Mouse (Mus musculus): ENCODE measurements at regions not wholly inside any gene's neighbourhood (a gene's known extent, or its start where the extent isn't known, plus 50 kb on each side); places are given as distances from the start of the nearest gene placed in this dataset.

DNA sequence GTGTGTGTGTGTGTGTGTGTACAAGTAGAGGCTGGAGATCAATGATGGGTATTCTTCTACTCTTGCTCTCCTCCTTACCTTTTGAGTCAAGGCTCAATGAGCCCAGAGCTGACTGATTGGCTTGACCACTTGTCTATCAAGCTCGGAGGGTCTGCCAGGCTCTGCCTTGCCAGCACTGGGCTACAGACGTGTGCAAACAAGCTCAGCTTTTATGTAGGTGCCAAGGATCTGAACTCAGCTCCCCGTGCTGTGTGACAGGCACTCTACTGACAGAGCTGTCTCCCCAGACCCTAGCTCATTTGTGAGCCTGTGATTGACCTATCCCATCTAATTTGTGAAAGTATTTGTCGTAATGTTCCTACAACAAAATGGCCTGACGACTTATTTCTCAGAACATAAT, 54.2 kb upstream of the Cdc42bpa start:
- no peak for DNase-seq (ENCODE audit: low spot score in 2 of 2)

DNA sequence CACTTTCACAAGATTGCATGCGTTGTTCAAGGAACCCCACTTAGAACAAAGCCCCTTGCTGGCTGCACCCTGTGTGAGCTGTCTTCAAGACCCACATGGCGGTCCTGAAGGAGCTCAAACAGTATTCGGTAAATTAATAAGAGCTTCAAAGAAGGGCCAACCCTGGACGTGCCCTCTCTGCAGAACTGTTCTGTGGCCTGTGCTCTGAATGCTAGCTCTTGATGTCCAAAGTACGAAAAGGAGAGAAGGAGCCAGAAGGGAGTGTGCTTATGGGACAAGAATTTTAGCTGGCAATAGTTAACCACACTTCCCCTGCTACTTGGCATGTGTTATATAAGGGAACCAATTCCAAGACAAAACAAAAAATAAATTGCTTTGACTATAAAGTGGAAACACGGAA, 67.6 kb upstream of the Cdc42bpa start:
- DNase-seq (ENCODE audit: low spot score in 2 of 2): no peak

DNA sequence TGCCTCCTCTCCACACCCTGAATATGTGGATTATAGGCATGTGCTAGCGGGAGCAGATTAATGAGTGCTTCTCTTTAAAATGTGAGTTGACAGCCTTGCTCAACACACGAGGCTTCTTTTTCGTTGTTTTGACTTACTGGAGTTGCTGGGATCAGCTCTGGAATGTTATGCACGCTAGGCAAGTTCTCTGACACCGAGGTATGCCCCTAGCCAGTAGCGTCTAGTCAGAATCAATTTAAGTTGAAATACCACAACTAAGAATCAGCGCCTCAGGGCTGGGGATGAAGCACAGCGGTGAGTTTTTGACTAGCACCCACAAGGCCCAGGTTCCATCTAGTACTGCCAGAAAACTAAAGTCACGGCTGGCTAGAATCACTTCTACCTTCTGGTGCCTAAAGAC, 72.4 kb upstream of the Cdc42bpa start:
- DNase-seq (ENCODE audit: low spot score in 2 of 2): no peak

DNA sequence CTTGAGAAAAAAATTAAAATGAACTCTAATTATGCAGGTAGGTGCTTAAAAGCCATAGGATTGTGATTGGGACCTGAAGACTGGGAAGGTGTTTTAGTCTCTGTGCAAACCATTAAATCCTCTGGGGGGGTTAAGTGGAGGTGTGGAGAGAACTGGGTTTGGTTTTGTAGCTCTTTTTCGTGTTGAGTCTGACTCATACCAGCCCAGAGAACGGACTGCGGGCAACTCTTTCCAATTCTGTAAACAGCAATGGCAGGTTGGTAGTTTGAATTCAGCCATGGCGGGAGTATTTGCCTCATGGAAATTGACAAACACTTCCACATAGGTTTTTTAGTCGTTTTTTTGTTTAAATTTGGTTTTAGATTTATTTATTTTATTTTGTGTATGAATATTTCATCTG, 77.7 kb upstream of the Ahctf1 start:
- DNase-seq (ENCODE audit: low spot score in 2 of 2): no peak

DNA sequence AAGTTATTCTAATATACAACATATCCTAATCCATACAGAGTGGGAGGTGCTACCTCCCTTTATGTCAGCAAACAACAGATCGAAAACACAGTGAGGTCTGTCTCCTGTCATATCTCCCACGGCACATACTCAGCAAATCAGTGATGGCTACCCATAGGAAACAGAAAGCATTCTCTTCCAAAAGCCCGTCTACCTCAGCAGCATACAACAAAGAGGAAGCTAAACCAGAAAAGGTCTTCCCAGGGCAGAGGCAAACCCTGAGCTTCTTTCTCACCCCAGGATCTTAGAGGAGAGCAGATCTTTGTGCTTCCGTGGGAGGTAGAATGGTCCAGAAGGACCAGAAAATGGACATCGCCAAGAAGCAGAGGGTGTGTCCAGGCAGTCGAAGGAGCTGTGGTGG, 74.4 kb upstream of the Ahctf1 start:
- DNase-seq (ENCODE audit: low spot score in 2 of 2): no peak

DNA sequence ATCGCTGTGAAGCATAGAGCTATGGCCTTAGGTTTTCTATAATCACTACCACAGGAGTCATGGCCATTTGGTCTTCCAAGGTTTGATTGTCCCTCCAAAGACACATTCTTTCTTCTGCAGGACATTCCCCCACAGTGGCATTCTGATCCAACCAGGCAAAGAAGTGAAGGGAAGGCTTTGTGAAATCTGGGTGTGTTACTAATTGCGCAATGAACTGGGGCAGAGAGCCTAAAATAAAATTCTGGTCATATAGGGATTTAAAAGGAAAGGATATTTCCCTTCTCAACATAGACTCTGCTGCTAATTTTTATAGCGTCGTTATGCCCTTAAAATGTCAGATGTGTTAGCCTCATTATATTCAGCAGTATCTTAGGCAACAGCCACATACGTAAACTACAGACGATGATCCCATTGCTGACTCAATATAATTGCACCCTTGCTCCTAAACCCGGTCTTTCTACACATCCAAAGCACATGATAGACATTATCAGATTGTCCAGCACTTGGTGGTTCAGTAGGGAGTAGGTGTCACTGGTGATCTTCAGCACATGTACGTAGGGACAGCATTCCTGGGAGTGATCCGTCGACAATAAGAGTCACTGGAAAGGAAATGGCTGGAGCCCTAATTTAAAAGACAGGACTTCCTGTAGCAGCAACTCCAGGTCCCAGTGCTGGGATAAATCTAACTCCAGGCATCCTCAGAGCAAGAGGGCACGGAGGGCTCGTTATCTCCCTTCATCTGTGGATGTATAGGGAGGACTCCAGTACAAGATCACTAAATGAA, 70.5 kb upstream of the Ahctf1 start:
- DNase-seq (ENCODE audit: low spot score in 2 of 2): no peak

DNA sequence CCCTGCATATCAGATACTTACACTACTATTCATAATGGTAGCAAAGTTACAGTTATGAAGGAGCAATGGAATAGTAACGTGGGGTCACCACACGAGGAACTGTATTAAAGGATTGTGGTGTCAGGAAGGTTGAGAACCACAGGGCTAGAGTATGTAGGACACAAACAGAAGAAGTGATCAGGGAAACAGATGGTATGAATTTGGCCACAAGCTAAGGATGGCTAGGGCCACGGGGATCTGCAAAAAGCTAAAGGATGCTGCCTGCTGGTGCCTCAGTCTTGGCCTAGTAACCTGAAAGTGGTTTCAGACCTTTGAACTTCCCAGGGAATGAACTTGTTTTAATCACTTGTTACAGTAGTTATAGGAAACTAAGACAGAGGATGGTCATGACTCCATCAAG, 68.5 kb upstream of the Ahctf1 start:
- DNase-seq (ENCODE audit: low spot score in 2 of 2): no peak

DNA sequence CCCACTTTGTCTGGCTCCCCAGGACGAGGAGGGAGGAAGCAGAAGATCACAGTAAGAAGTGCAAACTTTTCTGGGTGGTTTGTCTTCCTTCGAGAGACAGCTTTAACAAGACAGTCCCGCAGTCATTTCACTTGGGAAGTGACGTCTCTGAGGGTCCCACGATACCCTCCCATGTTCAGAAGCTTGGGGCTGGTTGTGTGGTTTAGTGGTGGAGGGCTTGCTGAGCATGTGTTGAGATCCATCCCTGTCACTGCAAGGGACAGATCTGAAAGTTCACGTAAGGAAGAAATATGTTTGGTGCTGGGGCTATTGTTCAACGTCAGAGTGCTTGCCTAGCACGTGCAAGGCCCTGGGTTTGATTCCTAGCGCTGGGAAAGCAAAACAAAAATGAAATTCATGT, 65.2 kb upstream of the Ahctf1 start:
- no peak for DNase-seq (ENCODE audit: low spot score in 2 of 2)

DNA sequence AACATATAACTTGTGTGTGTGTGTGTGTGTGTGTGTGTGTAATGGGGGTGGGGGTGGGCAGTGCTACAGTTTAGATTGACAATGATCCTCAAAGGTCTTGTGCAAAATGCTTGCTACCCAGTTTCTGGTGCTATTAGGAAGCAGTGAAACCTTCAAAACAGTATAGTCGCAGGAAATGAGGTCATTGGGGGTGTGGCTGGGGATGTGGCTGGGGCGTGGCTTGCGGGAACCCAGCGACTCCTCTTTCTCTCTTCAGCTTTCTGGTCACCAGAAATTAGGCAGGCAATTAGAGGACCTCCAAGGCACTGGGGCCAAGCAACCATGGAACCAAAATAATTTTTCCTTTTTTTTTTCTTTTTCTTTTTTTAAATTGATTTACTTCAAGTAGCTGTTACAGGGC, 64.0 kb upstream of the Ahctf1 start:
- no peak for DNase-seq (ENCODE audit: low spot score in 2 of 2)

DNA sequence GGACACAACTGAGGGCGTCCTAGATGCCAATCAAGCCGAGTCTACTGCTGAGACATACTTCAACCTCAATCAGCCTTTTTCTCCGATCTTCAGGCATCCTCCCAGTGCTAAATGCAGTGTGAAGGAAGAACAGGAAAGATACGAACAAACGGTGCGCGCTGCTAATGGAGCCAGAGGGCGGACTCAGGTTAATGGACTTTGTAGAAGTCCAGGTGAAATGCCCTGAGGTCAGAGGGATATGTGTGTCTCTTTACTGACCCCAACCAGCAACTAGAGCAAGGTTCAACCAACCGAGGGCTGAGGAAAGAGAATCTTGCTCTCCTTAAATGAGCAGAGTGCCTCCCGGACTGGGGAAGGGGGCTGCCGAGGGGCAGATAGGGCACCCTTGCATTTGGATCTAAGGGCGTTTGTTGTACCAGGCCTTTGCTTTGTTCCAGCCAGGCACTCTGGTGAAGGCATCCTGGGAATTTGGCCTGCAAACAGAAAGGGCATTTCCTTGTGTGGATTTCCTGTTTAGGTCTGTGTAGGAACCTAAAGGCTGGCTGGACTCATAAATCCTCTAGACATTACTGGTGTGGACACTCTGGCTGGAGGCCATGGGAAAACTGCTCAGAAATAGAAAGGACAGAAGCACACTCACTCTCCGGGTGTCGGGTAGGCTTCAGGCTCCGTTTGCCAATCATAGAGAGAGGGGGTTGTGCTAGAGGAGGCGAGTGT, 62.7 kb upstream of the Ahctf1 start:
- no peak for DNase-seq (ENCODE audit: low spot score in 2 of 2)

DNA sequence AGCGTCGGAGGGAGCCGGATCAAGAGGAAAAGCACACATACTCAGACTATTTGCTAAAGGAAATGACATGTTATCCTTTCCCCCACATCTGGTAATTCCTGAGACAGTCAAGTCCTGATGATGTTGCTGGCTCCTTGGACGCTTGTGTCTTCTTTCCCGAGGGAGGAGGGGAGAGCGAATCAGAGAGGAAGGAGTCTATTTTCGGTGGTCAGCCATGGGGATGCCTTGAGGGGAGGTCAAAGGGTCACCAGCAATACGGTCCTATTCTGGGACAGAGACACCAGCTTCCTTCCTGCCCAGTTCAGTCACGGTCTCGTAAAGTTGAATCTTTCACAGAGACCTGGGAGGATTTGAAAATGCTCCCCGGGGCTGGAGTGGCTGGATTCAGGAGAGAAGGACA, 62.1 kb upstream of the Ahctf1 start:
- DNase-seq (ENCODE audit: low spot score in 2 of 2): no peak

DNA sequence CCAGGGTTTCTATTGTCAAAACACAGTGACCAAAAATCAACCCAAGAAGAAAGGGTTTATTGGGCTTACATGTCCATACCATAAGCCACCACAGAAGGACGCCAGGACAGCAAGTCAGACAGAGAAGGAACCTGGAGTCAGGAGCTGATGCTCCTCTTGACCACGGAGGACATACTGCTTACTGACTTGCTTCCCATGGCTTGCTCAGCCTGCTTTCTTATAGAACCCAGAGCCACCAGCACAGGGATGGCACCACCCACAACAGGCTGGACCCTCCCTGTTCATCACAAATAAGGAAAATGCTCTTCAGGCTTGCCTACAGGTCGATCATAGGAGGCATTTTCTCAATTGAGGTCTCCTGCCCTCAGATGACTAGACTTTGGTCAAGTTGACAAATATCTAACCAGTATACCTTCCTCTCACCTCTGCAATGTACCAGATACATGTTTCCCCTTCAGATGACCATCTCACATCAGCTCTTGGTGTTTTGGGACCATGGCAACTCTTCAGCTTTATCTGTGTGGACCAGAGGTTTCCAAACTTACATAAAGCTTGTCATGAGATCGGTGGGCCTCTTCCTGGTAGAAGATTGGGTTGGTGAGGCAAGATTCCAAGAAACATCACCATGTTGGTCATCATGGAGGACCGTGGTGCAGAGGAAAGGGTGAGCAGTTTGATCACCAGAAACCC, 61.2 kb upstream of the Ahctf1 start:
- no peak for DNase-seq (ENCODE audit: low spot score in 2 of 2)

DNA sequence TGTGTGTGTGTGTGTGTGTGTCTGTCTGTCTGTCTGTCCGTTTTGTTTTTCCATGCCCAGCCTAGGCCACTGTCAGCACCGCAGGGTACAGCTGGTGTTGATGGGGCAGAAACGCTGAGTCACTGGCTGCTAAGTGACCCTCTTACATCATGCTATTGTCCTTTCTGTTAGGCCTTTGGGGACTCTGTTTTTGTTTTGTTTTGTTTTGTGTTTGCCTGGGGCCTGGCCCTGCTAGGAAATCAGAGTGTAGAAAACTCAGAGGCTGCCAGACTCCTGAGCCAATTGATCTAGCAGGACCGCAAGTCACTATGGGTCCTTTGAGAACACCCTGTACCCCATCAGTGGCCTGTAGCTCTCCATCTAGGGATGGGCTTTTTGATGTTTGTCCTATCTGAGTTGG, 59.9 kb upstream of the Ahctf1 start:
- no peak for DNase-seq (ENCODE audit: low spot score in 2 of 2)

DNA sequence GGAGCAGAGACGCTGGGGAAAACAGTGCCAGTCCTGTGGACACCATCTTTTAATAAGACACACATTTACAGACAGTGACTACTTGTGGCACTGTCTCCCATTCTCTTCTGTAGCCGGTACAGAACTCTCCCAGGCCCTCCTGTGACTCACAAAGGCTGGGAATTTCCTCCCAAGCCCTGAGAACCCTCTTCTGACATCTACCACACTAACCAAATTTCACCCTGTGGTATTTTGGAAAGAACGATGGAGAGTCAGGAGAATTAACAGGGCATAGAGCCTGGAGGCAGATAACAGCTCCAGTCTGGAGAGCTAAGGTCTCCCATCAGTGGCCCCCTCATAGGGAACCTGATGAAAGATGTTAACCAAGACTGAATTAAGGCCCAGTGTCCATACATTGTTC, 59.5 kb upstream of the Ahctf1 start:
- no peak for DNase-seq (ENCODE audit: low spot score in 2 of 2)

DNA sequence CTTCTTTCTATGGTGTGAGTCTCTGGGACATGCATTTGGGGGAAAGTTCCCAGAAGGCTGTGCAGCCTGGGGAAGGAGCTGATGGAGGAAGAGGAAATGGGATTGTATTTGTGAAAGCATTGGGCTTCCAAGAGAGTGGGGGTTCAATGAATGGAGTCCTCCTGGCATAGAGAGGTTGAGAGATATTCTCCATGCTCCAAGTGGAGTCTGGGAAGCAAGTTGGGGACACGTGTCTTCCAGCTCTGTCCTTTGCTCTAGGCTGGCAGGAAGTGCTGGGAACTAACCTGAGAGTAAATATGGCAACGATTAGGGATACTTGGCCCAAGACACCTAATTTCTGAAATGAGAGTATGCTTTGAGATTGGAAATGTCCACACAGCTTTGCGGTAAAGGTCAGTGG, 58.3 kb upstream of the Ahctf1 start:
- DNase-seq (ENCODE audit: low spot score in 2 of 2): no peak

DNA sequence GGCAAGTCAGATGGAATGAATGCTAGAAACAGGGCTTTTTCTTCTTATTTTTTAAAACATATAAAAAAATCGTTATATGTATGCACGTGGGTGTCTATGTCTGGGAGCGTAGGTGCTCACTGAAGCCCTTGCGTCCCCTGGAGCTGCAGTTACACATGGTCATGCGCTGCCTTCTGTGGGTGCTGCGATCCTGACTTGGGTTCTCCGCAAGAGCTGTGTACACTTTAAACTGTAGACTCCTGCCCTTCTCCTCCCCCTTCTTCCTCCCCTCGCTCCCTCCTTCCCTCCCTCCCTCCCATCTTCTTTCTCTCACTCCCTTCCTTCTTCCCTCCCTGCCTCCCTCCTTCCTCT, 56.0 kb upstream of the Ahctf1 start:
- no peak for DNase-seq (ENCODE audit: low spot score in 2 of 2)

DNA sequence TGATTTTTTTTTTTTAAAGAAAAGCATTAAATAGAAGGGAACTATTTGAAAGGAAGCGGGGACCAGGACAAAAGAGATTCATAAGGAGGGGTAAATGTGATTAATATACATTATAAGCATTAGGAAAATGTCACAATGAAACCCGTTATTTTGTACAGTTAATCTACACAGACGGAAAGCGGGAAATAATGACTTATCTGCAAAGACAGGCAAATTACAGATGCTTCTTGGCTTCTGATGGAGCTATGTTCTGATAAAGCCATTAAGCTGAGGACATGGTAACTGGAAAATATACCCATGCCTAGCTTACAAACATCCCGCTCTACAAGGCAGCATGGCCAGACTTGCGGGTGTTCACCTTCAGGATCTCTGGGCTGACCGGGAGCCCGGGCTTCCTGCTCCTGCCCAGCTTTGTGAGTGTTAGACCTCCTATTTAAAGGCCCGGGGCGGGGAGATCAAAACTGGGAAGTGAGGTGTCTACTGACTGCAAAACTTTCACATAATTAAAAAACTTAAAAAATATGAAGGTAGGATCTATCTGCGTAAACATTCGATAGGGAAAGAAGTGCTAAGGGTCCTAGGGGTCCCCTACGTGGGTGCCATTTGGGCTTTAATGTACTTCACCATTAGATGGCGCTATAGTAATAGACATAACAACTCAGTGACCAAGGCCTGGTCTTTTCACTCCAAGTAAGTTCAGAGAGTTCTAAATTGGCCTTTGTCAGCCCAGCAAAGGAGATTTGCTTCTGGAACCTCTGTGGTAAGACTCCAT, 55.5 kb upstream of the Ahctf1 start:
- DNase-seq (ENCODE audit: low spot score in 2 of 2): peak; percentile 23 to 56

DNA sequence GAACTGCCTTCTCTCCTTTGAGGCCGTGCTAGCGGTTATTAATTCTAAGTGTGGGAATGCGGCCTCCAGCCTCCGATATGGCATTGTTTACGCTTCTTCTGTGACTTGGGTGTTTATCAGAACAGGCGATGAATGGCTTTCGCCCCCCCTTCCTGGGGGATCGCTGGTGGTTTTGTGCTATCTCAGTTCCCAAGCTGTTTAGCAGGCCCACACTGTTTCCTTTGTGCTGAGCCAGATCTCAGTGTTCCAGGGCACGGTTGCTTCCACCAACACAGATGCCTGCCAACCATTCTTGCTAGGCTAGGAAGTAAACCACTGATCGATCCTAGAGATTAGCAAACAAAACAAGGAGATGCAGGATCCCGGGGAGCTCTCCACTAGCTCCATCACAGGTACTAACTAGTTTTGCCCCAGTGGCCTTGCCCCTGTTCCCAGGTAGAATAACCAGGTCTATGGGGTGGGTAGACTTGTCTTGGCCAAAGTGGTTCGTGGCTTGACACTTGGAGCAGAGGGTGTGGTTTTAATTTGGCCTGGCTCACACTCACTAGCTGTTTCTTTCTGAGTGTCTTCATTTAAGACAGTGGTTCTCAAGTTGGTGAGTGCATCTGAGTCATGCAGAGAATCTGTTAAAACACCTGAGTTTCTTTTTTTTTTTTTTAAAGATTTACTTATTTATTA, 50.9 kb upstream of the Ahctf1 start:
- DNase-seq (ENCODE audit: low spot score in 2 of 2): no peak

All from frontal cortex, postnatal 36 days (tissue).